Mouse (Mus musculus) spleen, postnatal 4 days (tissue): ENCODE results near the gene Emc8.
A peak's percentile ranks its signal among the peaks of the same experiment; 100 is the strongest.

Source experiments
- DNase-seq, 2 experiments: peaks; one replicate each; pipeline ENCODE4 v3.0.0; 2022; ENCODE audit warnings: low spot score in 2 of 2

The Emc8 gene

GRCm38 (mm10) chr8:120668374-120668905 is at the start of gene Emc8:
TSS of gene Emc8 (minus strand) at chr8:120668573.
- DNase-seq = no peak

- DNase-seq = no peak
Measured at GRCm38 (mm10) chr8:120715996-120716680, 47.8 kb upstream of the Emc8 start.

DNA sequence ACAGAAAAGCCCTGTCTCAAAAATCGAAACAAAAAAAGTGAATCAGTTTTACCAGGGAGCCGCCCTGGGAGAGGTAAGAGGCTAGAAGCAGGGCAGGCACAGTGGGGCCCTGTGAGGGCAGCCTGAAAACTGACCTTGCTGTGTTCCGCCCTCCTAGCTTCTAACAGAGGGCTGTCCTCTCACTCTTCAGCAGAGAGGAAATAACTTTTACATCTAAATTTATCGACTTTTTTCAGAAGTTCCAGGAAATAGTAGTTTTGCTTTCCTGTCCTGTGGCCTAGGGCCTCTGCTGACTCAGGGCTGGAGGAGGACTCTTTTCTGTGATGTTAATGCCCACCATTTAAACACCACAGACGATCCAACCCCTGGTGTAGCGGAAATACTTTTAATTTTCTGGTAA is 46.8 kb upstream of the Emc8 start:
- no peak for DNase-seq

DNA sequence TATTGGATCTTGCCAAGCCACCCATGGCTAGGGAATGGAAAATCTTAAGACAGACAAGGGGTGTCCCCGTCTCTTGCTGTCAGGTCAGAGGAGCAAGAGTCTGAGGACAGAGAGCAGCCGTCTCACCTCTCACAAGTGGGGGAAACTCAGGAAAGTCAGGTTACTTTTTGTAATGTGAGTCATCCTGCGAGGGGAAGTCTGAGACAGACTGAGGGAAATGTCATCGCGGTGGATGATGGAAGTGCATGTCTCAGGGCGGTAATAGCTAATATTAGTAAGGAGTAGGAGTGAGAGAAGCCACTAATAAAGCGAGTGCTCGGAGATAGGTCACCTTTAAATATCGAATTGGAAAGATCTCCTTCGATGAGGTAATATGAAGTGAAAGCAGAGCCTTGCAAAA is 40.8 kb upstream of the Emc8 start:
- no peak for DNase-seq

DNA sequence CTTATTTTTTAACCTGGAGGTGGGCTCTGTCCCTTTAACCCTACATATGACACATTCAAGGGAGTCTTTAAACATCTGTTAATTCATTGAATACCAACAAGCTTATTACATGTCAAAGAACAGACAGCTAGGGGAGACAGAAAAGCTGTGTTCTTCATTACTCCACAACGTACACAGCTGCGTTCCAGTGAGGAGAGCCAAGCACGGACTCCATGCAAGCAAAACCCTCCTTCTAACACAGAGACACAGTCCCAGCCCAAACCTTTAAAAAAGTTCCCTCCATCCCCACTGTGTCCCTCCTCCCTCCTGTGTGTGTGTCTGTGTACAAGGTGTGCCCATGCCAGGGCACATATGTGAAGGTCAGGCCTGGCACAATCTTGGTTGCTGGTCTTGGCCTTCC is 37.8 kb upstream of the Emc8 start:
- DNase-seq = no peak

DNA sequence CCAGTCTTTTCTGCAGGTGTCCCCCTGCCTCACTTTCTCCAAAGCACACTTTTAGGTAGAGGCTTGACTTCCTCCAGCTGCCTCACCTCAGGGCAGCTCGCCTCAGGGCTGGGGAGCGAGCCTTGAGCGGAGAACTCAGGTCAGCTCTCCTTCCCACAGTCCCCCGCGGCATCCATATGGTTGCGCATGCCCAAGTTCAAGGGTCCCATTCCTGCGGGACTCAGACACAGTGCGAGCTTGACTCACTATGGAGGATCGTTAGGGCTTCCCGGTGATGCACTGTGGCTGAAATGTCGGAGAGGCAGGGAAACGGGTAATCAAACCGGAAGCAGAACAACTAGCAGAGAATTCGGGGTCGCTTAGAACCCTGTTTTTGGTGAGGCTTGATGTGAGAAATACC is 36.8 kb upstream of the Emc8 start:
- DNase-seq = no peak

DNA sequence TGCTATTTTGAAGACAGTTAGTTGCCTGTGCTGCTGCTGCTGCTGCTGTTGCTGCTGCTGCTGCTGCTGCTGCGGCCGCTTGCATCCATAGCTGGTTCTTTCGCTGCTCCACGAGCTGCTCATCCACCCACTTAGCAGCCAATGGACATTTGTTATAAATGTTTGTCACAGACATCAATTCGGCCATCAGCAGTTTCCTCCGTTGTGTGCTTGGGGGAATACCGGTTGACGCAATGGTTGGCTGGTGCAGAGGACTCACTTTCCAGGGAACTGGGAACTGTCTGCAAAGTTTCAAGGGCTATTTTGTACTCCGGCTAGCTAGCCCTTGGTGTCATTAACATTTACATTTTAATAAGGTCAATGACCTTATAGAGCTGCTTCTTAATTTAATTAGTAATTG is 35.8 kb upstream of the Emc8 start:
- DNase-seq = no peak

- DNase-seq = peak in 1 of 2 experiments; percentile 55
Measured at GRCm38 (mm10) chr8:120701758-120702465, 33.5 kb upstream of the Emc8 start.

DNA sequence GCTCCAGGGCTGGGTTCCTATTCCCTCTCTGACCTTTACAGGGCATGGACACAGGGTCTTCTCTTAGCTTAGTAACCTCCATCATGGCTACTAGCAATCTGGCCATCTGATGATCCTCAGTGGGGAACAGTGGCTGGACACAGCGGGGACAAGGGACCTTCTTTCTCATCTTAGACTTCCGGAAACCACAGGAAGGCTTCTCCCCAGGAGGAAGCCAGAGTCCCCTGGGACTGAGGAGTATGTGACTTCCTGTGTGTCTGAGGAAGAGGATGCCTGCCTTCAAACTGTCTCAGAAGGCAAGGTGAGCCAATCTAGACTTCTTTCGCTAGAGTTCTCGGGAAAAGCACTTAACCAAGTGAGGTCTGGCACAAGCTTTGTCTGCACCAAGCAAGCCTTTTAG is 31.7 kb upstream of the Emc8 start:
- no peak for DNase-seq

- no peak for DNase-seq
Measured at GRCm38 (mm10) chr8:120699565-120699964, 31.2 kb upstream of the Emc8 start.

DNA sequence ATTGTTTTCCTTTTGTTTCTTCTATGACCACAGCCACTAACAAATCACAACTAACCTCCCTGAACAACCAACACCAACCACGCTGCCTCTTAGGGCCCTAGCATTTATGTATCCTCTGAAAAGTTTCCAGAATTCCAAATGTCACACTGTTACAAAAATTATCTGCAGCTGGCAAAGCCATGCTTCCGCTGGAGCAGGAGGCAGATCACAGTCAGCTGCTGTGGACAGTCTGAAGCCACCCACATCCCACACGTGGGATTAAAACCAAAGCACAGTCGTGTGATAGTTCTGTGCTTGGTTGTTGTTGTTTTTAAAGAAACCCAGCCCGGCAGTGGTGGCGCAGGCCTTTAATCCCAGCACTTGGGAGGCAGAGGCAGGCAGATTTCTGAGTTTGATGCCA is 30.7 kb upstream of the Emc8 start:
- no peak for DNase-seq

DNA sequence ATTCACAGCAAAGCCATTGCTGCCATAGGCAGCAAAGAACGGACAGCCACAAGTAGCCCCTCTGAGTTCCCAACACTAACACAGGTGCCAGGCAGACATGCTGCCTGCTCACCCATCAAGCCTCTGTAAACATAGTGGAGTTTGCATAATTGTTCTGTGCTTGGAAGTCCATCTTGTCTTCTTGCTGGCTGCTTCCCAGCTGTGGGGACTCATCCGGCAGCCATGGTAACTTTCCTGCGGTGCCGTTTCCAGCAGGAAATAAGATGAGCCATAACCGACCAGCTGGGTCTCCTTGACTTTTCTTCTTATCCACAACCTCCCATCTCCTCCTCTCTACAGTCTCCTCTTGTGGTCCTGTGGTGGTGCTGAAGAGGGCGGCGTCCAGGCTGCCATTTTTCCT is 30.1 kb upstream of the Emc8 start:
- no peak for DNase-seq

DNA sequence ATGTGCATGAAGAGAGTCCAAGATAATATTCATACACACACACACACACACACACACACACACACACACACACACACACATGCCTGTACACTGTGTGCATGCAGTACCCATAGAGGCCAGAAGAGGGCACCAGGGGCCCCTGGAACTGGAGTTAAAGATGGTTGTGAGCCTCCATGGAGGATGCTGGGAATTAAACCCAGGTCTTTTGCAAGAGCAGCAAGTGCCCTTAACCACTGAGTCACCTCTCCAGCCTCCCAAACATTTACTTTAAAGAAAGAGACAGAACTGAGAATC is 29.6 kb upstream of the Emc8 start:
- peak in 1 of 2 experiments; percentile 82 for DNase-seq

DNA sequence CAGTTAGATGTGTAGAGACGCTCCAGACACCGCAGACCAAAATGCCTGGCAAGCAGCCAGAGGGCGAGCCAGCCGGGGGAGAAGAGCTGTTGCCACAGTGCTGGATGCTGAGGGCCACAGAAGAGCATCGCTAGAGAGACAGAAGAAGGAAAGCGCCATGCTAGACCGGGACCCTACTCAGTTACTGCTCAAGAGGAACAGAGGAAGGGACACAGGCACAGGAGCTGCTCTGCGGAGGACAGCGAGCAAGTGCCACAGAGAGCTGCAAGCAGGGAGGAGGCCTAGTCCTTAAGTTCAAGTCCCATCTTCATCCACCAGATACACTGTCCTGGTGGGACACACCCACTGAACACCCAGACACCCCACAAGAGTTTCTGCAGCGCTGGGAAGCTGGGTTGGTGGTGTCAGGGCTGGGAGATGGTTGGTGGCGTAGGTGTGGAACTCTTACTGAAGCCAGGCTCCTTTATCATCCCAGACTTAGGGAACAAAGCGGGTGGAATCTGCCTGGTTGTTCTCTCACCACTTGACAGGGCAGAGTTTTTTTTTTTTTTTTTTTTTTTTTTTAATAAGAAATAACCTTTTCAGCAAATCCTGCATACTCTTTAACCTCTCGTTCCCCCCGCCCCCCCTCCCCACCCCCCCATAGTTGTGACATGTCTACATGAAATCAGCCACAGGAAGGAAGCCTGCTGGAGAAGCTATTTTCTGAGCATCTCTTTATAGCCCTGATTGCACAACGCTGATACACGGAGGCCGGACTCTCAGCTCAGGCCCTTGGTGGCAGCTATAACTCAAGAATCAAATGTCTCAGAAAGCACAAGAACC is 29.0 kb upstream of the Emc8 start:
- no peak for DNase-seq

DNA sequence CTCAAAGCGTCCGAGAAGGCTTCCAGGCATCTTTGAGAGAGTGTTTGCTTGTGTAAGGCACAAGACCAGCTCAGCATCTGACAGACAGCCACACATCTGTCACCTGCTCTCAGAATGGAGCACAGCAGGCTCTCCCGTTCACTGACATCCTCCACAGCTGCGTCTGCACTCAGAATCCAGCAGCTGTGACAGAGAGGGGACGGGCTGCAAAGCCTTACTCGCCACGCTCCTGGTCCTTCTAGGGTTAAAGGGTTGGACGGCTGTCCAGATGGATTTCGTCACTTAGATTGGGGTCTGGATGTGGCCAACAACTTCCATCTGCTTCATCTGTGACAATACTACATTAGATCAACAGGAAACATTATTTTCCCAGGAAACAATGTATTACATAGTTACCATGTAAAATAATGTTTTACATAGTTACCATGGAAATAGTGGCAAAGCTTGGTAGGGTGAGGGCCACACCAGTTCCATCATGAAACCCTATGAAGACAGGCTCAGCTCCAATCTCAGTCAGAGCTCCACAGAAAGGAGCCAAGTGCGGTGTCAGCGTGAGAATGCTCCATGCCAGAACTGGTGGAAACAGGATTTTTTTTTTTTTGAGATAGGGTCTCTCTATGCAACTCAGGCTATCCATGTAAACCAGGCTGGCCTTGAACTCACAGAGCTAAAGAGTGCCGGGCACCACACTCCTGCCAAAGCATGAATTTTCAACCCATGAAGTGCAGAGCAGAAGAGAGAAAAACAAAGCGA is 28.2 kb upstream of the Emc8 start:
- no peak for DNase-seq

- peak in 1 of 2 experiments; percentile 54 for DNase-seq
Measured at GRCm38 (mm10) chr8:120693861-120694493, 25.6 kb upstream of the Emc8 start.

GRCm38 (mm10) chr8:120692934-120693333 is 24.6 kb upstream of the Emc8 start:
- no peak for DNase-seq

DNA sequence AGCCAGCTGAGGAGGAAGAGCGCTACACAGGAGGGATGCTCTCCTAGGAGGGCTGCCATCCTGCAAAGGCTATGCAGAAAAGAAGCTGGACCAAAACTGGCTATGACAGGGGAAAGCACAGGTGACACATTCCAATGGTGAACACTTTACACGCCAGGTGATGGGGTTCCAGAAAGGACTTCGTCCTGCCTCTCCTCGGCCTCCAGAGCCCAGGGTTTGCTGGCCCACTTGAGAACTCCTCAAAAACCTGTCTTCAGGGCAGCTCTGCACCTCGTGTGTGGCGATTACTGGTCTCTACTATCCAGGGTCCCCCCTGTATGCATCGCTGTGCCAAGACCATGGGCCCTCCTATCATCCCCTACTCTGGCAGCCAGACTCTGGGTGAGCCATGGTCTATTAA is 20.1 kb upstream of the Emc8 start:
- no peak for DNase-seq

DNA sequence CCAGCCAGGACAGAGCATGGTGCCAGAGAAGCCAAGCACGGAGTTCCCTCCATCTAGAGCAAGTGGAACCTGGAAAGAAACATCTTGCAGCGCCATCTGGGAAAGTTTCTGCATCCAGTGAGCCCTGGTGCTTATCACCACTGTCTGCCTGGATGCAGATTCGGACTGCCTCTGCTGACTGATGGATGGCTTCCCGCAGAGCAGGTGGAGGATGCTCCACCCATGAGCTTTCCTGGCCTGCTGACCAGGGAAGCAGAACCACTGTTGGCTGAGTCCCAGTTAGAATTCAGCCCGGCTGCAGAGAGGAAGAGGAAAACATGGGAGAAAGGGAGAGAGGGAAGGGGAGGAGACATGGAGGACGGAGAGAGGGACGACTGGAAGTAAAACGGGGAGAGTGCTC is 19.4 kb upstream of the Emc8 start:
- no peak for DNase-seq

- DNase-seq = no peak
Measured at GRCm38 (mm10) chr8:120686576-120686975, 18.2 kb upstream of the Emc8 start.

DNA sequence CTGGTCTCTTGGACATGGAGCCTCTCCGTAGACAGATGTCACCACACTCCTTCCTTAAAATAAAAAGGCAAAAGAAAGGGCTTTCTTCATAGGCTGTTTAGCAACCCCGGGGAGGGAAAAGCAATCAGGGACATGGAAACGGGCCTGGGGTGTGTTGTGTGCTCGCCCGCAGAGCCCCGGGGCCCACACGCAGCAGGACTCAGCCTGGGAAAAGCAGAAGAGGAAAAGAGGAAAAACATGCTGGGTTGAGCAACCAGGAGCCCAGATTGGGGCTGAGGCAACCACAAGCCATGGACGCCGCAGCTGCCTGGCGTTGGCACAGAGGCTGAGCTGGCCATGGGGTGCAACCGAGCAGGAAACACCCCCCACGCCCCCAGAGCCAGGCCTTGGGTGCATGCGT is 17.7 kb upstream of the Emc8 start:
- peak in 1 of 2 experiments; percentile 48 for DNase-seq
